Mouse (Mus musculus) lung, embryonic 16.5 days (tissue): ENCODE data around the gene Rtkn2. TPM values are rescaled to one million over a fixed set of nuclear protein-coding genes. Genes with fewer than 3 reads are reported as not detected.
A peak's percentile ranks its signal among the peaks of the same experiment; 100 is the strongest.
"Not testable (repeated sequence)": the region's sequence is repeated elsewhere in the genome, so short reads cannot be mapped to it uniquely, and the experiment has no call there.

Experiments used
- ATAC-seq: fragments of 200-750 bp; cut with Nextera tagmentation; 2 replicates; pipeline ENCODE4 v1.8.0; 2017; ENCODE audit warnings: low read depth, mild to moderate bottlenecking, moderate library complexity
- H3K27ac ChIP-seq: fragments of 300-500 bp; sonication (generic); 2 replicates; pipeline ENCODE4 v1.5.1; 2014; ENCODE audit warnings: mild to moderate bottlenecking, control low read depth, low read length
- H3K27me3 ChIP-seq: fragments of 300-500 bp; sonication (generic); 2 replicates; pipeline ENCODE4 v1.6.1; 2014; ENCODE audit warnings: low read depth, low read length, mixed read lengths; ENCODE audit not compliant: control insufficient read depth, insufficient read depth
- H3K36me3 ChIP-seq: fragments of 300-500 bp; sonication (generic); 2 replicates; pipeline ENCODE4 v1.6.1; 2014; ENCODE audit warnings: low read length; ENCODE audit not compliant: control insufficient read depth, insufficient read depth
- H3K4me1 ChIP-seq: fragments of 300-500 bp; sonication (generic); replicated peaks from 2 replicates; pipeline ENCODE4 v1.6.1; 2014; ENCODE audit warnings: low read length, mixed read lengths; ENCODE audit not compliant: control insufficient read depth, insufficient read depth
- H3K4me2 ChIP-seq: fragments of 300-500 bp; sonication (generic); 2 replicates; pipeline ENCODE4 v1.6.1; 2014; ENCODE audit warnings: low read depth, low read length, control low read depth
- H3K4me3 ChIP-seq: fragments of 300-500 bp; sonication (generic); 2 replicates; pipeline ENCODE4 v1.5.1; 2014; ENCODE audit warnings: mild to moderate bottlenecking, low read length, control low read depth
- H3K9ac ChIP-seq: fragments of 300-500 bp; sonication (generic); 2 replicates; pipeline ENCODE4 v1.6.1; 2014; ENCODE audit warnings: low read length, control low read depth
- H3K9me3 ChIP-seq: fragments of 300-500 bp; sonication (generic); 2 replicates; pipeline ENCODE4 v1.6.1; 2016; ENCODE audit warnings: low read length; ENCODE audit not compliant: control insufficient read depth
- WGBS: fragments of 180-500 bp; shearing (Covaris S2); extraction: QIAGEN DNeasy Blood & Tissue Kit; methylation state at CpG from one replicate; pipeline ENCODE4 v1.1.7; 2014; 5-methylcytosine and 5-hydroxymethylcytosine counted together
- polyA plus RNA-seq: library from polyadenylated mRNA; unstranded; fragments of >200 nt; fragmentation: Nextera tagmentation; extraction: Ambion mirVana; gene quantifications from 2 replicates; pipeline ENCODE4 v1.2.1, GENCODE M21; 2015

Gene Rtkn2
- polyA plus RNA-seq, 1 experiment from 2014 or later, result 14.6 TPM

GRCm38 (mm10) chr10:68097821-68098675, 118.7 kb downstream of the Rtkn2 start:
- ATAC-seq, result no peak
- H3K9ac ChIP-seq, result no peak overlapping the region
- no peaks in the 10 kb centered on the region for H3K9me3 ChIP-seq
- no peaks in the 10 kb centered on the region for H3K27me3 ChIP-seq
- WGBS, result 88% methylated on average over 19 of the region's 19 CpGs
- H3K4me2 ChIP-seq, result no peak overlapping the region
- no peak overlapping the region for H3K4me3 ChIP-seq
- no peak overlapping the region for H3K27ac ChIP-seq
- peaks cover 47% of the 10 kb centered on the region for H3K36me3 ChIP-seq
- peaks cover 10% of the 10 kb centered on the region for H3K4me1 ChIP-seq

GRCm38 (mm10) chr10:68099801-68100200, 120.4 kb downstream of the Rtkn2 start:
- ATAC-seq, H3K4me2 ChIP-seq, H3K4me3 ChIP-seq, H3K27me3 ChIP-seq, H3K9ac ChIP-seq, H3K27ac ChIP-seq, H3K4me1 ChIP-seq, H3K9me3 ChIP-seq: not testable (repeated sequence)
- 91% methylated on average over 7 of the region's 7 CpGs for WGBS
- H3K36me3 ChIP-seq, result peaks cover 42% of the 10 kb centered on the region

GRCm38 (mm10) chr10:68100506-68100905, 121.1 kb downstream of the Rtkn2 start:
- H3K9me3 ChIP-seq, result no peaks in the 10 kb centered on the region
- H3K4me2 ChIP-seq, result no peak overlapping the region
- ATAC-seq, result no peak
- 68% methylated on average over 8 of the region's 8 CpGs for WGBS
- H3K36me3 ChIP-seq, result peaks cover 36% of the 10 kb centered on the region
- no peak overlapping the region for H3K9ac ChIP-seq
- H3K4me1 ChIP-seq, result peaks cover 14% of the 10 kb centered on the region
- no peak overlapping the region for H3K27ac ChIP-seq
- H3K27me3 ChIP-seq, result no peaks in the 10 kb centered on the region
- no peak overlapping the region for H3K4me3 ChIP-seq

GRCm38 (mm10) chr10:68101251-68101650, 121.9 kb downstream of the Rtkn2 start:
- H3K27me3 ChIP-seq, result no peaks in the 10 kb centered on the region
- H3K4me2 ChIP-seq, result no peak overlapping the region
- H3K27ac ChIP-seq, result no peak overlapping the region
- H3K36me3 ChIP-seq, result peaks cover 30% of the 10 kb centered on the region
- no peak for ATAC-seq
- H3K4me3 ChIP-seq, result no peak overlapping the region
- no peaks in the 10 kb centered on the region for H3K9me3 ChIP-seq
- 69% methylated on average over 4 of the region's 4 CpGs for WGBS
- no peak overlapping the region for H3K9ac ChIP-seq
- H3K4me1 ChIP-seq, result peaks cover 21% of the 10 kb centered on the region

GRCm38 (mm10) chr10:68102566-68102965, 123.2 kb downstream of the Rtkn2 start:
- WGBS, result 86% methylated on average over 6 of the region's 6 CpGs
- Histone ChIP-seq H3K36me3 (peaks cover 17% of the 10 kb centered on the region), H3K27ac (no peak overlapping the region), H3K27me3 (no peaks in the 10 kb centered on the region), H3K4me1 (peaks cover 30% of the 10 kb centered on the region), H3K4me2 (no peak overlapping the region), H3K9me3 (no peaks in the 10 kb centered on the region), H3K9ac (no peak overlapping the region), H3K4me3 (no peak overlapping the region)
- no peak for ATAC-seq

- H3K27ac ChIP-seq, result no peak overlapping the region
- no peak overlapping the region for H3K4me3 ChIP-seq
- no peak overlapping the region for H3K4me2 ChIP-seq
- ATAC-seq, result no peak
- no peaks in the 10 kb centered on the region for H3K27me3 ChIP-seq
- H3K4me1 ChIP-seq, result peaks cover 30% of the 10 kb centered on the region
- H3K9me3 ChIP-seq, result no peaks in the 10 kb centered on the region
- 71% methylated on average over 6 of the region's 6 CpGs for WGBS
- H3K9ac ChIP-seq, result no peak overlapping the region
- peaks cover 12% of the 10 kb centered on the region for H3K36me3 ChIP-seq
Measured at GRCm38 (mm10) chr10:68103078-68103855, 123.9 kb downstream of the Rtkn2 start.

- WGBS, result 40% methylated on average over 5 of the region's 5 CpGs
- no peaks in the 10 kb centered on the region for H3K27me3 ChIP-seq
- peaks cover 14% of the 10 kb centered on the region for H3K36me3 ChIP-seq
- H3K4me1 ChIP-seq, result peaks cover 30% of the 10 kb centered on the region
- no peaks in the 10 kb centered on the region for H3K9me3 ChIP-seq
- ATAC-seq, result peak; percentile 50
- no peak overlapping the region for H3K4me3 ChIP-seq
- no peak overlapping the region; the same call in 1 of the 2 replicates for H3K27ac ChIP-seq
- no peak overlapping the region for H3K9ac ChIP-seq
- no peak overlapping the region for H3K4me2 ChIP-seq
Measured at GRCm38 (mm10) chr10:68103988-68104387, 124.6 kb downstream of the Rtkn2 start.

- WGBS, result 25% methylated on average over 2 of the region's 2 CpGs
- no peak overlapping the region for H3K4me3 ChIP-seq
- H3K4me1 ChIP-seq, result peaks cover 30% of the 10 kb centered on the region
- H3K27ac ChIP-seq, result peak overlapping the region; percentile 91
- H3K9ac ChIP-seq, result no peak overlapping the region
- ATAC-seq, result peak; percentile 19; the same call in 1 of the 2 replicates
- no peak overlapping the region for H3K4me2 ChIP-seq
- no peaks in the 10 kb centered on the region for H3K27me3 ChIP-seq
- H3K36me3 ChIP-seq, result peaks cover 14% of the 10 kb centered on the region
- no peaks in the 10 kb centered on the region for H3K9me3 ChIP-seq
Measured at GRCm38 (mm10) chr10:68104481-68104880, 125.1 kb downstream of the Rtkn2 start.
